Mouse (Mus musculus) effector memory CD4-positive, alpha-beta T cell, adult 7 months (primary cell): ENCODE measurements around the gene Gm26938. TPM values are rescaled to one million over a fixed set of nuclear protein-coding genes. Genes with fewer than 3 reads are reported as not detected.

ENCODE experiments used
- polyA plus RNA-seq: library from polyadenylated mRNA; unstranded; fragments of 100-300 nt; shearing (Covaris generic); gene quantifications from one replicate; pipeline ENCODE4 v1.2.1, GENCODE M21; 2017

Gm26938 gene
- polyA plus RNA-seq: not detected

GRCm38 (mm10) chr5:139826357-139827055 is at the start of gene Gm26938, which contains the start of gene Psmg3:
Gm26938 (minus strand) TSS chr5:139826407.
Psmg3 (minus strand) TSS chr5:139826885.

GRCm38 (mm10) chr5:139819538-139820181 is 6.5 kb downstream of the Gm26938 start, which contains the start of gene Tmem184a:
Tmem184a (minus strand) TSS chr5:139819917.

DNA sequence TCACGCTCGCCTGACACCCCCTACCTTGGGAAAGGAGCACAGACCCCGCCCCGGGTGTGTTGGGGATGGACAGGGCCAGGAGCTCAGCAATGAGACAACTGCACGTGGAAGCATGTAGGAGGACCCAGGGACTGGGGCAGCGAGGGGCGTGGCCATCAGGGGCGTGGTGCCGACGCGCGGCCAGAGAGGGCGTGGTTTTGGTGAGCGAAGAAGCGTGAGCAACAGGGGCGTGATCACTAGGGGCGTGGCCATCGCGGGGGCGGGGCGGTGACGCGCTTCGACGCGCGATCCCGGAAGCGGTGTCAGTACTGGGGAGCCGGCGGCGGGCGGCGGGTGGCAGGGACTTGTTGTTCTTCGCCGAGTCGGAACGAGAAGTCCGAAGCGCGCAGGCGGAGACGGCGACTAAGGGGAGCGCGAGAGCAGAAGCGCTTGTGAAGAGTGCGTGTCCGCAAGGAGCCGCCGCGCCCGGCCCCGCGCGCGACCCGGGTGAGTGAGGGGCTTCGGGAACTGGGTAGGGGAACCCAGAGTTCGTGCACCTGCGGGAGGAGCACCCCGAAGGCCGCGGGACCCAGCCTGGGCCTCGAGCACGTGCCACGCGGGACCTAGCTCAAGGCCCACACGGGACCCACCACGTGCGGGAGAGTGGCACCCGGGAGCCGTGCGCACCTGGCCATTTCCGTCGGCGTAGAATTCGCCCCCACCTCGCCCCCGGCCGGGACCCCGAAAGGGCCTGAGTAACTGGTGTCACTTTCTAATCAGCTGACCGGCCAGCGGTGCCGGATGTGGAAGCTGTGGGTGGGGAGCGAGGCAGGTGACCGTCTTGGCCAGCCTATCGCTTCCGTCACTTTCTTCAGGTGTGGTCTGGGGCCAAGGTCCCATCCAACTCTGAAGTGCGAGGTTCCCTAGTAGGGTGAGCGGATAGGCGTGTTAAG is 34.7 kb downstream of the Gm26938 start, which contains the start of gene Mafk:
TSS of gene Mafk (plus strand) at position 287 of the 932 bp plus-strand sequence.

GRCm38 (mm10) chr5:139775216-139775926 is 50.8 kb downstream of the Gm26938 start, which contains the start of gene Ints1:
Ints1 (minus strand) TSS chr5:139775674.

Other genes starting within 250 kb of the Gm26938 start
- not detected for gene Micall2, start 90.1 kb downstream of the Gm26938 start, polyA plus RNA-seq
- 43.8 TPM for gene Ints1, start 50.7 kb downstream of the Gm26938 start, polyA plus RNA-seq
- 107 TPM for gene Mafk, start 34.9 kb downstream of the Gm26938 start, polyA plus RNA-seq
- gene Tmem184a, start 6.5 kb downstream of the Gm26938 start, polyA plus RNA-seq: not detected
- 19.9 TPM for gene Psmg3, start 478 bp upstream of the Gm26938 start, polyA plus RNA-seq
- not detected for gene Elfn1, start 81.5 kb upstream of the Gm26938 start, polyA plus RNA-seq